Mouse (Mus musculus) right cerebral cortex, postnatal 25 days (tissue): ENCODE data around the gene Bcl3.
A peak's percentile ranks its signal among the peaks of the same experiment; 100 is the strongest.

Experiments used
- DNase-seq: peaks from one replicate; pipeline ENCODE4 v3.0.0; 2022

Bcl3 gene

GRCm38 (mm10) chr7:19822604-19823058 is at the start of gene Bcl3:
Gene Bcl3, minus strand, starts transcription at chr7:19822770.
- DNase-seq: no peak

GRCm38 (mm10) chr7:19871943-19872601 is 49.5 kb upstream of the Bcl3 start:
- DNase-seq: no peak

GRCm38 (mm10) chr7:19871137-19871621 is 48.6 kb upstream of the Bcl3 start:
- DNase-seq: no peak

GRCm38 (mm10) chr7:19867751-19868399 is 45.3 kb upstream of the Bcl3 start:
- DNase-seq: no peak

- no peak for DNase-seq
Measured at GRCm38 (mm10) chr7:19866490-19866889, 43.9 kb upstream of the Bcl3 start.

GRCm38 (mm10) chr7:19865246-19866036 is 42.9 kb upstream of the Bcl3 start:
- no peak for DNase-seq

GRCm38 (mm10) chr7:19864241-19864640 is 41.7 kb upstream of the Bcl3 start:
- DNase-seq: no peak

GRCm38 (mm10) chr7:19861199-19861598 is 38.6 kb upstream of the Bcl3 start, which contains the start of gene Ceacam16:
Gene Ceacam16, minus strand, starts transcription at chr7:19861299.
- no peak for DNase-seq

GRCm38 (mm10) chr7:19859740-19860139 is 37.2 kb upstream of the Bcl3 start:
- DNase-seq: no peak

- DNase-seq: no peak
Measured at GRCm38 (mm10) chr7:19856283-19856682, 33.7 kb upstream of the Bcl3 start.

GRCm38 (mm10) chr7:19855663-19856062 is 33.1 kb upstream of the Bcl3 start:
- no peak for DNase-seq

- no peak for DNase-seq
Measured at GRCm38 (mm10) chr7:19853526-19853925, 31.0 kb upstream of the Bcl3 start.

GRCm38 (mm10) chr7:19851858-19852570 is 29.4 kb upstream of the Bcl3 start, which contains the start of gene Gm19345:
Gene Gm19345, plus strand, starts transcription at chr7:19852003.
- peak; percentile 54 for DNase-seq

GRCm38 (mm10) chr7:19844521-19845171 is 22.1 kb upstream of the Bcl3 start:
- DNase-seq: no peak

GRCm38 (mm10) chr7:19843561-19843960 is 21.0 kb upstream of the Bcl3 start:
- DNase-seq: peak; percentile 43

GRCm38 (mm10) chr7:19842885-19843504 is 20.4 kb upstream of the Bcl3 start:
- no peak for DNase-seq

GRCm38 (mm10) chr7:19841686-19842413 is 19.3 kb upstream of the Bcl3 start:
- DNase-seq: no peak

GRCm38 (mm10) chr7:19840936-19841335 is 18.4 kb upstream of the Bcl3 start:
- DNase-seq: no peak

GRCm38 (mm10) chr7:19840371-19840770 is 17.8 kb upstream of the Bcl3 start:
- DNase-seq: no peak

GRCm38 (mm10) chr7:19836843-19837242 is 14.3 kb upstream of the Bcl3 start:
- no peak for DNase-seq

- DNase-seq: no peak
Measured at GRCm38 (mm10) chr7:19834055-19834454, 11.5 kb upstream of the Bcl3 start.
